Comparison of ENCODE assay signal across 32 mouse cellular contexts in the genomic region with DNA sequence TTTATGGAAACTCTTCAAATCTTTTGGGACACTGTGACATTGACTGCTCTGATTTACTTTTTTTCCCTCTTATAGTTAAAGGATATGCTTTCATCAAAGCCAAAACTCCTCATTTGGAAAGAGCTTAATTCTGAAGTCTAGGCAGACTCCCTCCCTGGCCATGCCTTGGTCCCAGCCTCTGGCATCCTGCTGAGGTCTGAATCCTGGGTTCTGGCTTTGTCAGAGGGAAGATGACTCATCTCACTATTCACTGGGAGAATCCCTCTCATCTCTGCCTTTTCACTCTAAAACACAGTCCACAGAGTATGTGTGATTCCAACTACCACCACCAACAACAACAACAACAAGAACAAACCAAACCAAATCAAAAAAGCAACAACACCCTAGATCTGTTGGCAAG. TPM values are rescaled to one million over a fixed set of nuclear protein-coding genes. Genes with fewer than 3 reads are reported as not detected.
DNase-seq lines count a peak whose midpoint lies in the region; ATAC-seq and TF ChIP-seq lines count a peak whose summit lies in the region.
"Had no signal": no experiment of that assay in that cellular context is flagged by ENCODE, and none has a peak within 500 bp of the region (broad histone marks: within the 10 kb centered on the region; RNA-seq: fewer than 3 reads in every experiment).

No protein-coding gene starts in this region.

- H3K36me3 ChIP-seq in midbrain, embryonic 11.5 days (ENCODE audit: control insufficient read depth, insufficient read depth, low read length), result no peaks in the 10 kb centered on the region
- H3K36me3 ChIP-seq: embryonic facial prominence, embryonic 10.5 days; embryonic facial prominence, embryonic 13.5 days; forebrain, embryonic 10.5 days; G1E; heart, embryonic 12.5 days; heart, embryonic 15.5 days; hindbrain, embryonic 10.5 days; hindbrain, embryonic 13.5 days; intestine, embryonic 15.5 days; kidney, embryonic 15.5 days had no signal

- ATAC-seq in midbrain, embryonic 11.5 days (ENCODE audit: low FRiP score), result no peak
- ATAC-seq: forebrain, embryonic 13.5 days; forebrain, embryonic 16.5 days; hindbrain, embryonic 16.5 days; intestine, embryonic 15.5 days had no signal

- TF ChIP-seq POLR2A in cerebellum, adult 2 months (IDR thresholded peaks at IDR 0.05; ENCODE audit: borderline replicate concordance, insufficient read depth, low read length), result no peak

- no peak overlapping the region for H3K9ac ChIP-seq in midbrain, embryonic 11.5 days (ENCODE audit: low read length)
- H3K9ac ChIP-seq: embryonic facial prominence, embryonic 13.5 days; forebrain, embryonic 13.5 days; heart, embryonic 12.5 days; heart, embryonic 15.5 days; hindbrain, embryonic 13.5 days; intestine, embryonic 15.5 days; kidney, embryonic 15.5 days had no signal

- H3K27me3 ChIP-seq in cerebellum, adult 2 months (ENCODE audit: control insufficient read depth, insufficient read depth, low read length), result no peaks in the 10 kb centered on the region
- no peaks in the 10 kb centered on the region for H3K27me3 ChIP-seq in midbrain, embryonic 11.5 days (ENCODE audit: control insufficient read depth, insufficient read depth, low read length)
- H3K27me3 ChIP-seq: CH12.LX; embryonic facial prominence, embryonic 13.5 days; forebrain, embryonic 13.5 days; heart, embryonic 12.5 days; heart, embryonic 15.5 days; hindbrain, embryonic 13.5 days; intestine, embryonic 15.5 days; kidney, embryonic 15.5 days had no signal

- peaks cover 8% of the 10 kb centered on the region; the same call in 1 of the 2 replicates for H3K4me1 ChIP-seq in cerebellum, adult 2 months (ENCODE audit: control insufficient read depth, insufficient read depth, low read length)
- no peaks in the 10 kb centered on the region for H3K4me1 ChIP-seq in midbrain, embryonic 11.5 days (ENCODE audit: control insufficient read depth, insufficient read depth, low read length)
- H3K4me1 ChIP-seq: embryonic facial prominence, embryonic 10.5 days; embryonic facial prominence, embryonic 13.5 days; heart, embryonic 12.5 days; heart, embryonic 15.5 days; hindbrain, embryonic 10.5 days; hindbrain, embryonic 13.5 days; intestine, embryonic 15.5 days; kidney, embryonic 15.5 days had no signal

- peak; percentile 54 to 79 for DNase-seq in cerebellum, adult 2 months
- no peak for DNase-seq in cerebellum, postnatal 14 days
- DNase-seq in cerebellum, postnatal 25 days, result peak; percentile 44 to 68
- DNase-seq in cerebellum, adult 11 months, result no peak
- peak; percentile 81 for DNase-seq in Muller cell, postnatal 12 days (ENCODE audit: inconsistent ontology term)
- DNase-seq in R1 (ENCODE audit: low read depth, low spot score), result peak; percentile 27
- no peak for DNase-seq in midbrain, embryonic 11.5 days (ENCODE audit: low spot score, missing footprints)
- no peak for DNase-seq in right cerebral cortex, adult 2 months (ENCODE audit: low spot score in 2 of 2)
- DNase-seq: adrenal gland, postnatal 14 days; B cell, adult 2 months; embryo, embryonic 11 days; gastrocnemius, postnatal 25 days; heart, adult 18-20 months; heart, postnatal 10 days; heart, postnatal 36 days; kidney, adult 11 months; kidney, adult 8-10 months had no signal

- H3K4me2 ChIP-seq in midbrain, embryonic 11.5 days, result no peak overlapping the region
- H3K4me2 ChIP-seq: embryonic facial prominence, embryonic 13.5 days; forebrain, embryonic 13.5 days; heart, embryonic 12.5 days; heart, embryonic 15.5 days; hindbrain, embryonic 13.5 days; intestine, embryonic 15.5 days; kidney, embryonic 15.5 days had no signal

- no peak for TF ChIP-seq CTCF in cerebellum, adult 2 months (IDR thresholded peaks at IDR 0.05; ENCODE audit: borderline replicate concordance, insufficient read depth, low read depth, low read length)

- H3K9me3 ChIP-seq in midbrain, embryonic 11.5 days (ENCODE audit: control insufficient read depth, low read length), result no peaks in the 10 kb centered on the region
- H3K9me3 ChIP-seq: embryonic facial prominence, embryonic 10.5 days; embryonic facial prominence, embryonic 13.5 days; forebrain, embryonic 10.5 days; forebrain, embryonic 13.5 days; heart, embryonic 12.5 days; heart, embryonic 15.5 days; hindbrain, embryonic 10.5 days; hindbrain, embryonic 13.5 days; intestine, embryonic 15.5 days; kidney, embryonic 15.5 days had no signal

- peak overlapping the region; percentile 56; the same call in 1 of the 2 replicates for H3K27ac ChIP-seq in cerebellum, adult 2 months (ENCODE audit: insufficient read depth, low read length)
- no peak overlapping the region for H3K27ac ChIP-seq in midbrain, embryonic 11.5 days (ENCODE audit: low read depth, low read length)
- H3K27ac ChIP-seq: embryonic facial prominence, embryonic 10.5 days; embryonic facial prominence, embryonic 13.5 days; forebrain, embryonic 10.5 days; forebrain, embryonic 13.5 days; heart, embryonic 15.5 days; hindbrain, embryonic 10.5 days; hindbrain, embryonic 13.5 days; intestine, embryonic 15.5 days; kidney, embryonic 15.5 days had no signal

- H3K4me3 ChIP-seq in cerebellum, adult 2 months (replicated peaks; ENCODE audit: insufficient read depth, low read depth, low read length), result no peak overlapping the region
- no peak overlapping the region for H3K4me3 ChIP-seq in midbrain, embryonic 11.5 days (ENCODE audit: low read depth, low read length)
- H3K4me3 ChIP-seq: embryonic facial prominence, embryonic 10.5 days; embryonic facial prominence, embryonic 13.5 days; forebrain, embryonic 10.5 days; forebrain, embryonic 13.5 days; heart, embryonic 12.5 days; heart, embryonic 15.5 days; hindbrain, embryonic 10.5 days; hindbrain, embryonic 13.5 days; intestine, embryonic 15.5 days; kidney, embryonic 15.5 days had no signal

RNA-seq across cellular contexts. Expression of gene C530025M09Rik, which starts 56.6 kb away (rescaled TPM):
- 0.18 and 0.41 TPM in 2 replicates for polyA plus RNA-seq in cerebellum, adult 2 months (2012; rRNA removed)
- polyA plus RNA-seq in midbrain, embryonic 11.5 days (2014; fragmentation: Nextera tagmentation; extraction: Ambion mirVana), result 0.33 TPM in 1 of 2 replicates, not detected in the other
- polyA plus RNA-seq: embryonic facial prominence, embryonic 10.5 days; embryonic facial prominence, embryonic 13.5 days; G1E; gonadal fat pad, adult 2 months; heart, embryonic 15.5 days; intestine, embryonic 15.5 days had no signal

RNA-seq across cellular contexts. Expression of gene Syndig1, which starts 58.6 kb away (rescaled TPM):
- 121 and 142 TPM in 2 replicates for polyA plus RNA-seq in cerebellum, adult 2 months (2012; rRNA removed)
- polyA plus RNA-seq in midbrain, embryonic 11.5 days (2014; fragmentation: Nextera tagmentation; extraction: Ambion mirVana), result 8.5 and 9.5 TPM in 2 replicates
- polyA plus RNA-seq: G1E had no signal

Comparison
In these comparisons a context has a peak if more than half of its experiments do, and no peak if none do; other contexts are left out.
1. DNase-seq: peak in cerebellum, adult 2 months (2 of 2), cerebellum, postnatal 25 days (2 of 2), Muller cell, postnatal 12 days (single experiment) and R1 (single experiment); none in cerebellum, postnatal 14 days (0 of 2), cerebellum, adult 11 months (single experiment), midbrain, embryonic 11.5 days (single experiment) and right cerebral cortex, adult 2 months (0 of 2).
2. RNA of gene Syndig1, which starts 58.6 kb away (polyA plus RNA-seq): 121 to 142 TPM in cerebellum, adult 2 months; 8.5 to 9.5 TPM in midbrain, embryonic 11.5 days; every median in the first group is over 10 times any median in the second.